Mouse (Mus musculus): ENCODE results near the gene Rai1. TPM values are rescaled to one million over a fixed set of nuclear protein-coding genes. Genes with fewer than 3 reads are reported as not detected.

Rai1 gene
- polyA plus RNA-seq, 2 experiments, result 4.5 to 7.2 TPM

- H3K9ac ChIP-seq (replicated peaks), result no peak overlapping the region
- H3K9me3 ChIP-seq (ENCODE audit: control insufficient read depth, low read length), result no peaks in the 10 kb centered on the region
- DNase-seq (ENCODE audit: low read depth in 3 of 3, low spot score in 3 of 3), result no peak
- no peaks in the 10 kb centered on the region for H3K27me3 ChIP-seq (ENCODE audit: control insufficient read depth, insufficient read depth, low read length)
- H3K36me3 ChIP-seq (replicated peaks; ENCODE audit: control insufficient read depth, insufficient read depth, low read depth), result no peaks in the 10 kb centered on the region; the same call in none of the 2 replicates
- peaks cover 0 to under 1% of the 10 kb centered on the region in 2 experiments; a peak in 2 of 4 replicates for H3K4me1 ChIP-seq (replicated peaks; ENCODE audit: control insufficient read depth in 2 of 2, insufficient read depth in 2 of 2, low read length in 1 of 2)
- H3K4me2 ChIP-seq (ENCODE audit: low read depth), result no peak overlapping the region
- TF ChIP-seq CTCF (IDR thresholded peaks at IDR 0.05; ENCODE audit: low read depth), result no peak
- TF ChIP-seq EP300 (IDR thresholded peaks at IDR 0.05; ENCODE audit: low read depth), result no peak
- H3K4me3 ChIP-seq (ENCODE audit: insufficient read depth in 1 of 2, low read depth in 2 of 2, low read length in 2 of 2), result no peak overlapping the region
- 84% methylated on average over 17 of the region's 17 CpGs for WGBS (ENCODE audit: insufficient replicate concordance)
- no peak overlapping the region for H3K27ac ChIP-seq
- no peak for ATAC-seq (ENCODE audit: insufficient read depth)
Measured at GRCm38 (mm10) chr11:60190055-60190641, 85.3 kb downstream of the Rai1 start.

- ATAC-seq (ENCODE audit: insufficient read depth), result no peak
- DNase-seq (ENCODE audit: low read depth in 3 of 3, low spot score in 3 of 3), result no peak
Measured at GRCm38 (mm10) chr11:60192534-60192933, 87.7 kb downstream of the Rai1 start.

GRCm38 (mm10) chr11:60193556-60193955, 88.7 kb downstream of the Rai1 start:
- Histone ChIP-seq H3K4me3 (ENCODE audit: insufficient read depth in 1 of 2, low read depth in 2 of 2, low read length in 2 of 2) (no peak overlapping the region), H3K9me3 (ENCODE audit: control insufficient read depth, low read length) (no peaks in the 10 kb centered on the region), H3K27me3 (ENCODE audit: control insufficient read depth, insufficient read depth, low read length) (no peaks in the 10 kb centered on the region), H3K27ac (no peak overlapping the region), H3K4me2 (ENCODE audit: low read depth) (no peak overlapping the region), H3K9ac (replicated peaks) (no peak overlapping the region), H3K4me1 (replicated peaks; ENCODE audit: control insufficient read depth in 2 of 2, insufficient read depth in 2 of 2, low read length in 1 of 2) (no peaks in the 10 kb centered on the region), H3K36me3 (replicated peaks; ENCODE audit: control insufficient read depth, insufficient read depth, low read depth) (peaks cover under 1% of the 10 kb centered on the region)
- WGBS (ENCODE audit: insufficient replicate concordance), result 75% methylated on average over 4 of the region's 4 CpGs
- TF ChIP-seq EP300 (IDR thresholded peaks at IDR 0.05; ENCODE audit: low read depth) (no peak), CTCF (IDR thresholded peaks at IDR 0.05; ENCODE audit: low read depth) (no peak)
- no peak for DNase-seq (ENCODE audit: low read depth in 3 of 3, low spot score in 3 of 3)
- ATAC-seq (ENCODE audit: insufficient read depth), result no peak

More at GRCm38 (mm10) chr11:60192534-60192933, 87.7 kb downstream of the Rai1 start:
- Histone ChIP-seq H3K27me3 (ENCODE audit: control insufficient read depth, insufficient read depth, low read length) (no peaks in the 10 kb centered on the region), H3K9ac (replicated peaks) (no peak overlapping the region), H3K27ac (no peak overlapping the region), H3K9me3 (ENCODE audit: control insufficient read depth, low read length) (no peaks in the 10 kb centered on the region), H3K36me3 (replicated peaks; ENCODE audit: control insufficient read depth, insufficient read depth, low read depth) (no peaks in the 10 kb centered on the region; the same call in none of the 2 replicates), H3K4me2 (ENCODE audit: low read depth) (no peak overlapping the region), H3K4me3 (ENCODE audit: insufficient read depth in 1 of 2, low read depth in 2 of 2, low read length in 2 of 2) (no peak overlapping the region), H3K4me1 (replicated peaks; ENCODE audit: control insufficient read depth in 2 of 2, insufficient read depth in 2 of 2, low read length in 1 of 2) (no peaks in the 10 kb centered on the region)
- 41% methylated on average over 6 of the region's 6 CpGs for WGBS (ENCODE audit: insufficient replicate concordance)
- TF ChIP-seq EP300 (IDR thresholded peaks at IDR 0.05; ENCODE audit: low read depth), result no peak
- no peak for TF ChIP-seq CTCF (IDR thresholded peaks at IDR 0.05; ENCODE audit: low read depth)

GRCm38 (mm10) chr11:60195108-60195507, 90.3 kb downstream of the Rai1 start:
- Histone ChIP-seq H3K27ac (no peak overlapping the region), H3K4me1 (replicated peaks; ENCODE audit: control insufficient read depth in 2 of 2, insufficient read depth in 2 of 2, low read length in 1 of 2) (no peaks in the 10 kb centered on the region), H3K4me2 (ENCODE audit: low read depth) (no peak overlapping the region), H3K36me3 (replicated peaks; ENCODE audit: control insufficient read depth, insufficient read depth, low read depth) (peaks cover 12% of the 10 kb centered on the region), H3K9me3 (ENCODE audit: control insufficient read depth, low read length) (no peaks in the 10 kb centered on the region), H3K4me3 (ENCODE audit: insufficient read depth in 1 of 2, low read depth in 2 of 2, low read length in 2 of 2) (no peak overlapping the region), H3K27me3 (ENCODE audit: control insufficient read depth, insufficient read depth, low read length) (no peaks in the 10 kb centered on the region), H3K9ac (replicated peaks) (no peak overlapping the region)
- ATAC-seq (ENCODE audit: insufficient read depth), result no peak
- TF ChIP-seq EP300 (IDR thresholded peaks at IDR 0.05; ENCODE audit: low read depth) (no peak), CTCF (IDR thresholded peaks at IDR 0.05; ENCODE audit: low read depth) (peak; percentile 75)
- no peak for DNase-seq (ENCODE audit: low read depth in 3 of 3, low spot score in 3 of 3)

- Histone ChIP-seq H3K4me1 (replicated peaks; ENCODE audit: control insufficient read depth in 2 of 2, insufficient read depth in 2 of 2, low read length in 1 of 2) (no peaks in the 10 kb centered on the region), H3K9me3 (ENCODE audit: control insufficient read depth, low read length) (no peaks in the 10 kb centered on the region), H3K9ac (replicated peaks) (no peak overlapping the region), H3K4me2 (ENCODE audit: low read depth) (no peak overlapping the region), H3K27ac (no peak overlapping the region), H3K36me3 (replicated peaks; ENCODE audit: control insufficient read depth, insufficient read depth, low read depth) (peaks cover 22% of the 10 kb centered on the region), H3K4me3 (ENCODE audit: insufficient read depth in 1 of 2, low read depth in 2 of 2, low read length in 2 of 2) (no peak overlapping the region), H3K27me3 (ENCODE audit: control insufficient read depth, insufficient read depth, low read length) (no peaks in the 10 kb centered on the region)
- no peak for TF ChIP-seq CTCF (IDR thresholded peaks at IDR 0.05; ENCODE audit: low read depth)
- TF ChIP-seq EP300 (IDR thresholded peaks at IDR 0.05; ENCODE audit: low read depth), result no peak
- WGBS (ENCODE audit: insufficient replicate concordance), result 70% methylated on average over 5 of the region's 5 CpGs
- DNase-seq (ENCODE audit: low read depth in 3 of 3, low spot score in 3 of 3) (no peak), ATAC-seq (ENCODE audit: insufficient read depth) (no peak)
Measured at GRCm38 (mm10) chr11:60196344-60196743, 91.5 kb downstream of the Rai1 start.
